Mouse (Mus musculus) c-Kit-positive CD71-negative TER-119-negative erythroid progenitor cells, embryonic 14.5 days (primary cell): ENCODE measurements at regions not wholly inside any gene's neighbourhood (a gene's known extent, or its start where the extent isn't known, plus 50 kb on each side); places are given as distances from the start of the nearest gene placed in this dataset.
"Not testable (repeated sequence)": the region's sequence is repeated elsewhere in the genome, so short reads cannot be mapped to it uniquely, and the experiment has no call there.

Experiments used
- DNase-seq: peaks from one replicate; pipeline ENCODE4 v3.0.0-alpha.2; 2013; ENCODE audit warnings: low read depth

- DNase-seq, result no peak
These were observed 209.5 kb downstream of the Tbl1xr1 start for GRCm38 (mm10) chr3:22285904-22286303.

GRCm38 (mm10) chr3:22293466-22293865 is 217.0 kb downstream of the Tbl1xr1 start:
- DNase-seq, result no peak

GRCm38 (mm10) chr3:22294081-22294480 is 217.6 kb downstream of the Tbl1xr1 start:
- not testable (repeated sequence) for DNase-seq

- not testable (repeated sequence) for DNase-seq
These were observed 220.5 kb downstream of the Tbl1xr1 start for GRCm38 (mm10) chr3:22296925-22297324.

- DNase-seq, result not testable (repeated sequence)
These were observed 221.4 kb downstream of the Tbl1xr1 start for GRCm38 (mm10) chr3:22297831-22298230.

GRCm38 (mm10) chr3:22300553-22300952 is 224.1 kb downstream of the Tbl1xr1 start:
- DNase-seq, result no peak

GRCm38 (mm10) chr3:22301991-22302517 is 225.6 kb downstream of the Tbl1xr1 start:
- no peak for DNase-seq

GRCm38 (mm10) chr3:22304145-22304544 is 227.7 kb downstream of the Tbl1xr1 start:
- DNase-seq, result no peak

GRCm38 (mm10) chr3:22306624-22307023 is 230.2 kb downstream of the Tbl1xr1 start:
- peak; percentile 10 for DNase-seq

GRCm38 (mm10) chr3:22308962-22309361 is 232.5 kb downstream of the Tbl1xr1 start:
- DNase-seq, result peak; percentile 34

GRCm38 (mm10) chr3:22316466-22317185 is 240.2 kb downstream of the Tbl1xr1 start:
- DNase-seq, result no peak

- DNase-seq, result not testable (repeated sequence)
These were observed 244.0 kb downstream of the Tbl1xr1 start for GRCm38 (mm10) chr3:22320425-22320824.

- DNase-seq, result no peak
These were observed 254.8 kb downstream of the Tbl1xr1 start for GRCm38 (mm10) chr3:22331240-22331639.
